Mouse (Mus musculus): ENCODE results near the gene Vipr2. TPM values are rescaled to one million over a fixed set of nuclear protein-coding genes. Genes with fewer than 3 reads are reported as not detected.

Gene Vipr2
- total and polyA plus RNA-seq, 2 experiments: 0.18 TPM; not detected in 1

DNA sequence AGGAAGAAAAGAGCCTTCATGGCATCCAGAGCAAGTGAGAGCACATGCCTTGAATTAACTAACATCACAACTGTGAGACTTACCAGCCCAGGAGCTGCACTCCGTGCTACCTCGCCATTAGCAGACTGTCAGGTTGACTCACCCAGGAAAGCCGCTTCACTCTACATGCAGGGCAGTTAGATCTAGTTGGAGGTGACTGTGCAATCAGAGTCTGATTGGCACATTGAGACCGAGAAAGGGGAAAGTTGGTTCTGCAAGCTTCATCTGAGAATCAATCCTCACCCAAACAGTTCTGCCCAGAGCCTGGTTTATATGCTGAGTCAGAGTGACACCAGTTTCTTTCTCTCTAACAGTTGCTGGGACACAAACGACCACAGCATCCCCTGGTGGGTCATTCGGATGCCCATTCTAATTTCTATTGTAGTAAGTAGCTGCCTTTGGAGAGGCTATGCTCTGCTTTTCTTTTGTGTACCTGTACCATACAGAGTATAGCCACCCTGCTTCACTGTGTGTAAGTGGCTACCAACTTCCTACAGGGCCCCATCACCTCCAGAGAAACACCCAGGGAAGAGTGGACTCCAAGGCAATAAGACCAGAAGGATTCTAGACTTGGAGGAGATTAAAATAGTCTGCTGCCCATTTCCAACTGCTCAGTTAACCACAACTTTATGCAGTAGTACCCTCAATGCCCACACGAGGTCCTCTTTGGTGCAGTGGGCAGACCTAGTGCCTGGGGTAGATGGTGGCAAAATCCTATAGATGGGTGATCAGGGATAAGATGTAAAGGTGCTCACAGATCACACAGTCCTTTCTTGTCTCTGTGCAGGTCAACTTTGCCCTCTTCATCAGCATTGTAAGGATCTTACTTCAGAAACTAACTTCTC is 61.0 kb downstream of the Vipr2 start:
- Histone ChIP-seq H3K27ac (replicated peaks; ENCODE audit: insufficient read depth, low read depth, low read length) (no peak overlapping the region), H3K79me2 (ENCODE audit: control insufficient read depth, insufficient read depth, low read length) (no peaks in the 10 kb centered on the region), H3K4me1 (ENCODE audit: control insufficient read depth, insufficient read depth, low read length) (no peaks in the 10 kb centered on the region), H3K4me3 (ENCODE audit: insufficient read depth, low read depth, low read length) (no peak overlapping the region), H3K27me3 (ENCODE audit: control insufficient read depth, insufficient read depth, low read length) (no peaks in the 10 kb centered on the region), H3K36me3 (ENCODE audit: control insufficient read depth, insufficient read depth, low read length) (no peaks in the 10 kb centered on the region), H3K9ac (ENCODE audit: low read depth, low read length) (no peak overlapping the region)
- 67% methylated on average over 7 of the region's 7 CpGs for WGBS
- TF ChIP-seq POLR2A (IDR thresholded peaks at IDR 0.05; ENCODE audit: extremely low read depth, insufficient read depth, low read length) (no peak), CTCF (IDR thresholded peaks at IDR 0.05; ENCODE audit: low read depth, low read length) (no peak)
- DNase-seq (ENCODE audit: extremely low read depth, low read depth, low spot score): no peak

GRCm38 (mm10) chr12:116140605-116141004 is 63.1 kb downstream of the Vipr2 start:
- WGBS: 72% methylated on average over 2 of the region's 2 CpGs
- Histone ChIP-seq H3K27me3 (ENCODE audit: control insufficient read depth, insufficient read depth, low read length) (no peaks in the 10 kb centered on the region), H3K36me3 (ENCODE audit: control insufficient read depth, insufficient read depth, low read length) (no peaks in the 10 kb centered on the region), H3K9ac (ENCODE audit: low read depth, low read length) (no peak overlapping the region), H3K27ac (replicated peaks; ENCODE audit: insufficient read depth, low read depth, low read length) (no peak overlapping the region), H3K79me2 (ENCODE audit: control insufficient read depth, insufficient read depth, low read length) (no peaks in the 10 kb centered on the region), H3K4me1 (ENCODE audit: control insufficient read depth, insufficient read depth, low read length) (no peaks in the 10 kb centered on the region), H3K4me3 (ENCODE audit: insufficient read depth, low read depth, low read length) (no peak overlapping the region)
- no peak for TF ChIP-seq CTCF (IDR thresholded peaks at IDR 0.05; ENCODE audit: low read depth, low read length)
- TF ChIP-seq POLR2A (IDR thresholded peaks at IDR 0.05; ENCODE audit: extremely low read depth, insufficient read depth, low read length): no peak
- no peak for DNase-seq (ENCODE audit: extremely low read depth, low read depth, low spot score)

DNA sequence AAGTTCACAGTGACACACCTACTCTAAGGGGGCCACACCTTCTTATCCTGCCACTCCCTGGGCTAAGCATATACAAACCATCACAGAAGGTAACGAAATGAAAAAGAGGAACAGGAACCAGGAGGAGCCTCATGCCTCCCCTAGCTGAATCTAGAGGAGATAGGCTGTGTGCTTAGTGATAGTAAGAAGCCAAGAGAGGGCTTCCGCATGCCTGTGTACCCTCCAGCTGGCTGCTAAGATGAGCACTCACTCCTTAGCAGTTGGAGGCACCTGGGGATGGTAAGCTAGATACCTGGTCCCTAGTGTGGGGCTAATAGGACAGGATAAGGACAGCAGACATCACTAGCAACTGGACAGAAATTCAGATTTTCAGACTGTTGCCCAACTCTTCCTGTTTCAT is 64.3 kb downstream of the Vipr2 start:
- Histone ChIP-seq H3K27ac (replicated peaks; ENCODE audit: insufficient read depth, low read depth, low read length) (no peak overlapping the region), H3K36me3 (ENCODE audit: control insufficient read depth, insufficient read depth, low read length) (no peaks in the 10 kb centered on the region), H3K27me3 (ENCODE audit: control insufficient read depth, insufficient read depth, low read length) (no peaks in the 10 kb centered on the region), H3K4me3 (ENCODE audit: insufficient read depth, low read depth, low read length) (no peak overlapping the region), H3K4me1 (ENCODE audit: control insufficient read depth, insufficient read depth, low read length) (no peaks in the 10 kb centered on the region), H3K9ac (ENCODE audit: low read depth, low read length) (no peak overlapping the region), H3K79me2 (ENCODE audit: control insufficient read depth, insufficient read depth, low read length) (no peaks in the 10 kb centered on the region)
- TF ChIP-seq POLR2A (IDR thresholded peaks at IDR 0.05; ENCODE audit: extremely low read depth, insufficient read depth, low read length) (no peak), CTCF (IDR thresholded peaks at IDR 0.05; ENCODE audit: low read depth, low read length) (no peak)
- 84% methylated on average over 2 of the region's 2 CpGs for WGBS
- DNase-seq (ENCODE audit: extremely low read depth, low read depth, low spot score): no peak

DNA sequence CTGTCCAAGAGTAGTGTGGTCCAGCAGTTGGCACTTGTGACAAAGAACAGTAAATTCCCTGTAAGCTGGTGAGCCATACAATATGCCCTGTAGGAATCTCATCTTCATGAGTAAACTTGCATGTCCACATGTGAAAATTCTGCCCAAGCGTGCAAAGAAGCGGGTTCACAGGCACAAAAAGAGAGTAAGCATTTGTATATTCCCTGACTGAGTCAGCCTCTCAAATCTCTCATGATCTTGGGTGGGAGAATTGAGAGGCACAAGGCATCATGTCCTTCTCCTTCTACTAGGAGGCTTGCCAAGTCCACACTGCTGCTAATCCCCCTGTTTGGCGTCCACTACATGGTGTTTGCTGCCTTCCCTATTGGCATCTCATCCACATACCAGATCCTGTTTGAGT is 64.9 kb downstream of the Vipr2 start:
- Histone ChIP-seq H3K27me3 (ENCODE audit: control insufficient read depth, insufficient read depth, low read length) (no peaks in the 10 kb centered on the region), H3K36me3 (ENCODE audit: control insufficient read depth, insufficient read depth, low read length) (no peaks in the 10 kb centered on the region), H3K9ac (ENCODE audit: low read depth, low read length) (no peak overlapping the region), H3K4me3 (ENCODE audit: insufficient read depth, low read depth, low read length) (no peak overlapping the region), H3K79me2 (ENCODE audit: control insufficient read depth, insufficient read depth, low read length) (no peaks in the 10 kb centered on the region), H3K27ac (replicated peaks; ENCODE audit: insufficient read depth, low read depth, low read length) (no peak overlapping the region), H3K4me1 (ENCODE audit: control insufficient read depth, insufficient read depth, low read length) (no peaks in the 10 kb centered on the region)
- 83% methylated on average over 3 of the region's 3 CpGs for WGBS
- DNase-seq (ENCODE audit: extremely low read depth, low read depth, low spot score): no peak
- TF ChIP-seq POLR2A (IDR thresholded peaks at IDR 0.05; ENCODE audit: extremely low read depth, insufficient read depth, low read length) (no peak), CTCF (IDR thresholded peaks at IDR 0.05; ENCODE audit: low read depth, low read length) (no peak)

DNA sequence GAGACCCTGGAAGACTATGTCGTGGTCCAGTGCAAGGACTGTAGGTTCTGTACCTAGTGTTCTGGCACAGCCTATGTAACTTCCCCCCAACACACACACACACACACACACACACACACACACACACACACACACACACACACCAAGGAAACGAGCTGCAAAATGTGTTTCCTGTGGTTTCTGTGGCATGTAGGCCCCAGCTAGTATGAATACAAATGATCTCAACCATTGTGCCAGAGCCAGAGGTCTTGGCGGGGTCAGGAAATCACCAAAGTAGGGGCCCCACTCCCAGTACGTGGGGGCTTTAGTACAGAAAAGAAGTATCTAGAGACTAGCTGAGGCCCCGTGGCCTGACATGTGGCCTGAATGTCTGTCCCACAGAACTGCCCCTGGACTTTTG is 67.7 kb downstream of the Vipr2 start:
- WGBS: 56% methylated on average over 5 of the region's 5 CpGs
- Histone ChIP-seq H3K27ac (replicated peaks; ENCODE audit: insufficient read depth, low read depth, low read length) (no peak overlapping the region), H3K9ac (ENCODE audit: low read depth, low read length) (no peak overlapping the region), H3K79me2 (ENCODE audit: control insufficient read depth, insufficient read depth, low read length) (no peaks in the 10 kb centered on the region), H3K36me3 (ENCODE audit: control insufficient read depth, insufficient read depth, low read length) (no peaks in the 10 kb centered on the region), H3K4me1 (ENCODE audit: control insufficient read depth, insufficient read depth, low read length) (no peaks in the 10 kb centered on the region), H3K27me3 (ENCODE audit: control insufficient read depth, insufficient read depth, low read length) (no peaks in the 10 kb centered on the region), H3K4me3 (ENCODE audit: insufficient read depth, low read depth, low read length) (no peak overlapping the region)
- DNase-seq (ENCODE audit: extremely low read depth, low read depth, low spot score): no peak
- TF ChIP-seq POLR2A (IDR thresholded peaks at IDR 0.05; ENCODE audit: extremely low read depth, insufficient read depth, low read length): no peak
- no peak for TF ChIP-seq CTCF (IDR thresholded peaks at IDR 0.05; ENCODE audit: low read depth, low read length)

DNA sequence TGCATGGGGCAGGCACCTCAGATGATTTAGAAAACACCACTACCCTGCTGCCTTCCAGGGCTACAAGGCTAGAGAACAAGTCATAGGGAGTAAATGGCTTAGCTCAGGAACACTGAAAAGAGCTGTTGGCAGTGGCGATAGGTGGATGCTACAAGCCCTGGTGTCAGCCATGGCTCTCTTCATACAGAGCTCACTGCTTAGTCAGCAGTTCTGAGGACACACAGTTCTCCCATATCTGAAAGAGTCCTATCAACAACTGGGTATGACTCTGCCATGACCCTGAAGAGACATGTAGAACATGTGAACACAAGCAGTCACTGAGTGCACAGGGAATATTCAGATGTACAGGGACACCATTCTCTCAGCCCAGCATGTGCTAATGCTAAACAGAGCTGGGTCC is 68.2 kb downstream of the Vipr2 start:
- Histone ChIP-seq H3K27ac (replicated peaks; ENCODE audit: insufficient read depth, low read depth, low read length) (no peak overlapping the region), H3K4me1 (ENCODE audit: control insufficient read depth, insufficient read depth, low read length) (no peaks in the 10 kb centered on the region), H3K9ac (ENCODE audit: low read depth, low read length) (no peak overlapping the region), H3K79me2 (ENCODE audit: control insufficient read depth, insufficient read depth, low read length) (no peaks in the 10 kb centered on the region), H3K27me3 (ENCODE audit: control insufficient read depth, insufficient read depth, low read length) (no peaks in the 10 kb centered on the region), H3K4me3 (ENCODE audit: insufficient read depth, low read depth, low read length) (no peak overlapping the region), H3K36me3 (ENCODE audit: control insufficient read depth, insufficient read depth, low read length) (no peaks in the 10 kb centered on the region)
- TF ChIP-seq POLR2A (IDR thresholded peaks at IDR 0.05; ENCODE audit: extremely low read depth, insufficient read depth, low read length) (no peak), CTCF (IDR thresholded peaks at IDR 0.05; ENCODE audit: low read depth, low read length) (no peak)
- 94% methylated on average over 1 of the region's 1 CpGs for WGBS
- DNase-seq (ENCODE audit: extremely low read depth, low read depth, low spot score): no peak

Measured in liver, adult 2 months (tissue).